8 mouse cellular contexts compared by ENCODE assay signal in the genomic region with DNA sequence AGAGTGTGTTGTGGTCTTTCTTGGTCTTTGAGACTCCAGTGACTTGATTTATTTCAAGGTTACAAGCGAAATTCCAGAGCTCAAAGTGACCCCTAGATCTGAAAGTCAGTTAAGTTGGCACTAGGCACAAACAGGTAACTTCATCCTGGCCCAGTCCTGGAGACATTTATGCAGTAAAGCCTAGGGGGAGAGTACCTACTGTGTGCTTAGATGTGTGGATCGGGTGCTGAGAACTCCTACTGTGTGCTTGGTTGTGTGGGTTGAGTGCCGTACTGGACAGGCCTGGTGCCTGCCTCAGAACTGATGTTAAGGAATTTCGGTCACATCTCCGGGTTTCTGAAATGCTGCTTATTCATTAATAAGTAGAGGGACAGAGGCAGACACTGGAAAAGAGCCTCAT. TPM values are rescaled to one million over a fixed set of nuclear protein-coding genes. Genes with fewer than 3 reads are reported as not detected.
A peak's percentile ranks its signal among the peaks of the same experiment; 100 is the strongest.
DNase-seq lines count a peak whose midpoint lies in the region; ATAC-seq and TF ChIP-seq lines count a peak whose summit lies in the region.

No protein-coding gene starts in this region.

- DNase-seq in kidney, adult 2 months: no peak
- DNase-seq in kidney, postnatal 14 days: no peak
- no peak for DNase-seq in hindbrain, embryonic 11.5 days (ENCODE audit: low spot score)
- DNase-seq in midbrain, embryonic 11.5 days (ENCODE audit: low spot score, missing footprints): peak; percentile 79
- no peak for DNase-seq in frontal cortex, postnatal 10 days (ENCODE audit: low spot score in 2 of 2)
- no peak for DNase-seq in frontal cortex, adult 2 months (ENCODE audit: extremely low spot score in 1 of 2, low spot score in 1 of 2)
- no peak for DNase-seq in left cerebral cortex, postnatal 4 days

- H3K9me3 ChIP-seq in hindbrain, embryonic 11.5 days (ENCODE audit: control insufficient read depth, low read length): no peaks in the 10 kb centered on the region
- H3K9me3 ChIP-seq in midbrain, embryonic 11.5 days (ENCODE audit: control insufficient read depth, low read length): no peaks in the 10 kb centered on the region

- peak overlapping the region; percentile 79 for H3K27ac ChIP-seq in kidney, adult 2 months (ENCODE audit: insufficient read depth, low read depth, low read length)
- no peak overlapping the region for H3K27ac ChIP-seq in bone marrow, adult 2 months (ENCODE audit: control insufficient read depth, insufficient read depth, low read depth, low read length, poor library complexity)
- no peak overlapping the region for H3K27ac ChIP-seq in hindbrain, embryonic 11.5 days (ENCODE audit: low read depth, low read length)
- no peak overlapping the region for H3K27ac ChIP-seq in midbrain, embryonic 11.5 days (ENCODE audit: low read depth, low read length)

- ATAC-seq in hindbrain, embryonic 11.5 days (ENCODE audit: low FRiP score): no peak
- no peak for ATAC-seq in midbrain, embryonic 11.5 days (ENCODE audit: low FRiP score)

- TF ChIP-seq CTCF in kidney, adult 2 months (conservative IDR thresholded peaks at IDR 0.05; ENCODE audit: insufficient read depth, insufficient read length, low read depth, low read length): no peak
- no peak for TF ChIP-seq CTCF in bone marrow, adult 2 months (IDR thresholded peaks at IDR 0.05; ENCODE audit: control insufficient read depth, insufficient read depth, low read length)

- peak overlapping the region; percentile 88 for H3K4me2 ChIP-seq in hindbrain, embryonic 11.5 days (replicated peaks; ENCODE audit: low read depth, low read length)
- H3K4me2 ChIP-seq in midbrain, embryonic 11.5 days: peak overlapping the region; percentile 91

- H3K36me3 ChIP-seq in kidney, adult 2 months (ENCODE audit: control insufficient read depth, insufficient read depth, low read length): peaks cover 3% of the 10 kb centered on the region
- H3K36me3 ChIP-seq in hindbrain, embryonic 11.5 days (ENCODE audit: control insufficient read depth, insufficient read depth, low read length): peaks cover 3% of the 10 kb centered on the region; the same call in 1 of the 2 replicates
- H3K36me3 ChIP-seq in midbrain, embryonic 11.5 days (ENCODE audit: control insufficient read depth, insufficient read depth, low read length): peaks cover 6% of the 10 kb centered on the region; the same call in 1 of the 2 replicates

- peaks cover 16% of the 10 kb centered on the region for H3K4me1 ChIP-seq in kidney, adult 2 months (ENCODE audit: control insufficient read depth, insufficient read depth, low read length)
- H3K4me1 ChIP-seq in bone marrow, adult 2 months (ENCODE audit: control insufficient read depth, insufficient read depth, low read length): peaks cover 2% of the 10 kb centered on the region; the same call in 1 of the 2 replicates
- H3K4me1 ChIP-seq in hindbrain, embryonic 11.5 days (replicated peaks; ENCODE audit: control insufficient read depth, insufficient read depth, low read length): peaks cover 3% of the 10 kb centered on the region; the same call in 1 of the 2 replicates
- peaks cover 7% of the 10 kb centered on the region for H3K4me1 ChIP-seq in midbrain, embryonic 11.5 days (ENCODE audit: control insufficient read depth, insufficient read depth, low read length)

- H3K27me3 ChIP-seq in kidney, adult 2 months (replicated peaks; ENCODE audit: control insufficient read depth, insufficient read depth, low read length): no peaks in the 10 kb centered on the region
- no peaks in the 10 kb centered on the region for H3K27me3 ChIP-seq in hindbrain, embryonic 11.5 days (ENCODE audit: control insufficient read depth, insufficient read depth, low read length)
- no peaks in the 10 kb centered on the region for H3K27me3 ChIP-seq in midbrain, embryonic 11.5 days (ENCODE audit: control insufficient read depth, insufficient read depth, low read length)

- H3K9ac ChIP-seq in hindbrain, embryonic 11.5 days (ENCODE audit: low read depth, low read length): peak overlapping the region; percentile 91
- peak overlapping the region; percentile 91 for H3K9ac ChIP-seq in midbrain, embryonic 11.5 days (ENCODE audit: low read length)

- TF ChIP-seq POLR2A in kidney, adult 2 months (IDR thresholded peaks at IDR 0.05; ENCODE audit: low read depth, low read length): no peak
- no peak for TF ChIP-seq POLR2A in bone marrow, adult 2 months (IDR thresholded peaks at IDR 0.05; ENCODE audit: borderline replicate concordance, control insufficient read depth, low read depth, low read length)

- WGBS in kidney, adult 2 months: 39% methylated on average over 5 of the region's 5 CpGs
- WGBS in bone marrow, adult 2 months: 88% methylated on average over 5 of the region's 5 CpGs
- 92% methylated on average over 5 of the region's 5 CpGs for WGBS in hindbrain, embryonic 11.5 days
- 87% methylated on average over 5 of the region's 5 CpGs for WGBS in midbrain, embryonic 11.5 days

- intact Hi-C loops in left cerebral cortex, postnatal 4 days (cut with DNase I): no loop called here

- peak overlapping the region; percentile 61 for H3K4me3 ChIP-seq in kidney, adult 2 months (ENCODE audit: insufficient read depth, low read depth, low read length)
- peak overlapping the region; percentile 72 for H3K4me3 ChIP-seq in bone marrow, adult 2 months (replicated peaks; ENCODE audit: control insufficient read depth, low read depth, low read length)
- H3K4me3 ChIP-seq in hindbrain, embryonic 11.5 days (ENCODE audit: low read depth, low read length): peak overlapping the region; percentile 97
- peak overlapping the region; percentile 94 for H3K4me3 ChIP-seq in midbrain, embryonic 11.5 days (ENCODE audit: low read depth, low read length)

RNA-seq across cellular contexts. Expression of gene Brap, which starts 1.1 kb away (rescaled TPM):
- polyA plus RNA-seq in kidney, adult 2 months (2012; rRNA removed): 44.0 and 50.1 TPM in 2 replicates
- polyA plus RNA-seq in bone marrow, adult 2 months (2011; ENCODE audit: insufficient read depth, insufficient read length, low replicate concordance, missing spikeins): 18.7 and 23.4 TPM in 2 replicates
- 36.8 and 38.8 TPM in 2 replicates for polyA plus RNA-seq in hindbrain, embryonic 11.5 days (2014; fragmentation: Nextera tagmentation; extraction: Ambion mirVana)
- polyA plus RNA-seq in midbrain, embryonic 11.5 days (2014; fragmentation: Nextera tagmentation; extraction: Ambion mirVana): 37.7 and 43.0 TPM in 2 replicates
- 46.7 and 52.9 TPM in 2 replicates for polyA plus RNA-seq in frontal cortex, adult 2 months (2012; rRNA removed)
- 10 to 100 TPM; 45.3 to 47.4 TPM for total RNA-seq in left cerebral cortex, postnatal 4 days (2021)

RNA-seq across cellular contexts. Expression of gene Acad10, which starts 1.2 kb away (rescaled TPM):
- polyA plus RNA-seq in kidney, adult 2 months (2012; rRNA removed): 55.9 and 68.1 TPM in 2 replicates
- 2.6 and 8.6 TPM in 2 replicates for polyA plus RNA-seq in bone marrow, adult 2 months (2011; ENCODE audit: insufficient read depth, insufficient read length, low replicate concordance, missing spikeins)
- 2.1 and 2.5 TPM in 2 replicates for polyA plus RNA-seq in hindbrain, embryonic 11.5 days (2014; fragmentation: Nextera tagmentation; extraction: Ambion mirVana)
- polyA plus RNA-seq in midbrain, embryonic 11.5 days (2014; fragmentation: Nextera tagmentation; extraction: Ambion mirVana): 2.5 and 2.6 TPM in 2 replicates
- polyA plus RNA-seq in frontal cortex, adult 2 months (2012; rRNA removed): 3.8 and 3.9 TPM in 2 replicates
- total RNA-seq in left cerebral cortex, postnatal 4 days (2021): 1 to 10 TPM; 2.2 to 2.5 TPM

RNA-seq across cellular contexts. Expression of gene Acad12, which starts 42.8 kb away (rescaled TPM):
- 47.0 and 51.4 TPM in 2 replicates for polyA plus RNA-seq in kidney, adult 2 months (2012; rRNA removed)
- polyA plus RNA-seq in bone marrow, adult 2 months (2011; ENCODE audit: insufficient read depth, insufficient read length, low replicate concordance, missing spikeins): 1.3 and 2.1 TPM in 2 replicates
- polyA plus RNA-seq in hindbrain, embryonic 11.5 days (2014; fragmentation: Nextera tagmentation; extraction: Ambion mirVana): 1.8 and 2.8 TPM in 2 replicates
- 1.5 TPM in 2 replicates for polyA plus RNA-seq in midbrain, embryonic 11.5 days (2014; fragmentation: Nextera tagmentation; extraction: Ambion mirVana)
- polyA plus RNA-seq in frontal cortex, adult 2 months (2012; rRNA removed): 4.0 and 4.7 TPM in 2 replicates
- 1 to 10 TPM; 3.7 TPM for total RNA-seq in left cerebral cortex, postnatal 4 days (2021)

RNA-seq across cellular contexts. Expression of gene Atxn2, which starts 49.6 kb away (rescaled TPM):
- 111 and 112 TPM in 2 replicates for polyA plus RNA-seq in kidney, adult 2 months (2012; rRNA removed)
- 42.8 and 60.6 TPM in 2 replicates for polyA plus RNA-seq in bone marrow, adult 2 months (2011; ENCODE audit: insufficient read depth, insufficient read length, low replicate concordance, missing spikeins)
- 63.5 and 75.2 TPM in 2 replicates for polyA plus RNA-seq in hindbrain, embryonic 11.5 days (2014; fragmentation: Nextera tagmentation; extraction: Ambion mirVana)
- 59.2 and 66.8 TPM in 2 replicates for polyA plus RNA-seq in midbrain, embryonic 11.5 days (2014; fragmentation: Nextera tagmentation; extraction: Ambion mirVana)
- polyA plus RNA-seq in frontal cortex, adult 2 months (2012; rRNA removed): 153 TPM in 2 replicates
- total RNA-seq in left cerebral cortex, postnatal 4 days (2021): 100 to 1,000 TPM; 250 to 271 TPM
